Mouse (Mus musculus) spleen, postnatal 4 days (tissue): ENCODE data around the gene Hlcs.
A peak's percentile ranks its signal among the peaks of the same experiment; 100 is the strongest.
"Not testable (repeated sequence)": the region's sequence is repeated elsewhere in the genome, so short reads cannot be mapped to it uniquely, and the experiment has no call there.

Experiments
- DNase-seq, 2 experiments: peaks; one replicate each; pipeline ENCODE4 v3.0.0; 2022; ENCODE audit warnings: low spot score in 2 of 2

Hlcs gene

GRCm38 (mm10) chr16:94313229-94314030, at the start of gene Hlcs:
TSS of gene Hlcs (minus strand) at chr16:94313571.
- DNase-seq: peak; percentile 97 to 100

- no peak for DNase-seq
Observed at GRCm38 (mm10) chr16:94362174-94362873, 49.0 kb upstream of the Hlcs start.

GRCm38 (mm10) chr16:94360578-94361350, 47.4 kb upstream of the Hlcs start:
- no peak for DNase-seq

GRCm38 (mm10) chr16:94358091-94358490, 44.7 kb upstream of the Hlcs start:
- DNase-seq: no peak

GRCm38 (mm10) chr16:94356776-94357494, 43.6 kb upstream of the Hlcs start:
- DNase-seq: no peak

GRCm38 (mm10) chr16:94356046-94356445, 42.7 kb upstream of the Hlcs start:
- DNase-seq: no peak

- no peak for DNase-seq
Observed at GRCm38 (mm10) chr16:94354450-94354849, 41.1 kb upstream of the Hlcs start.

GRCm38 (mm10) chr16:94350287-94350677, 36.9 kb upstream of the Hlcs start:
- DNase-seq: no peak

- no peak for DNase-seq
Observed at GRCm38 (mm10) chr16:94349588-94350286, 36.4 kb upstream of the Hlcs start.

- DNase-seq: no peak
Observed at GRCm38 (mm10) chr16:94348779-94349178, 35.4 kb upstream of the Hlcs start.

GRCm38 (mm10) chr16:94347080-94347731, 33.8 kb upstream of the Hlcs start:
- no peak for DNase-seq

- no peak for DNase-seq
Observed at GRCm38 (mm10) chr16:94345733-94346132, 32.4 kb upstream of the Hlcs start.

- DNase-seq: not testable (repeated sequence)
Observed at GRCm38 (mm10) chr16:94339164-94340160, 26.1 kb upstream of the Hlcs start.

- DNase-seq: no peak
Observed at GRCm38 (mm10) chr16:94335656-94336055, 22.3 kb upstream of the Hlcs start.

- DNase-seq: peak; percentile 72 to 92
Observed at GRCm38 (mm10) chr16:94331886-94332252, 18.5 kb upstream of the Hlcs start.

GRCm38 (mm10) chr16:94331233-94331885, 18.0 kb upstream of the Hlcs start:
- no peak for DNase-seq

- DNase-seq: no peak
Observed at GRCm38 (mm10) chr16:94330429-94330828, 17.1 kb upstream of the Hlcs start.
